Mouse (Mus musculus) gastrocnemius, adult 18-20 months (tissue): ENCODE measurements around the gene Arhgap5. TPM values are rescaled to one million over a fixed set of nuclear protein-coding genes. Genes with fewer than 3 reads are reported as not detected.

ENCODE experiments used
- total RNA-seq, 2 experiments: library from RNA; stranded (reverse); gene quantifications; 2 replicates each; pipeline ENCODE4 v1.2.3; 2021

Arhgap5 gene
- total RNA-seq, 2 experiments from 2014 or later, result 44.3 to 50.2 TPM

Other genes starting within 250 kb of the Arhgap5 start
- 10 to 100 TPM; 32.6 to 36.5 TPM for gene Akap6, start 195.4 kb downstream of the Arhgap5 start, total RNA-seq